11 mouse cellular contexts compared by ENCODE assay signal in the genomic region with DNA sequence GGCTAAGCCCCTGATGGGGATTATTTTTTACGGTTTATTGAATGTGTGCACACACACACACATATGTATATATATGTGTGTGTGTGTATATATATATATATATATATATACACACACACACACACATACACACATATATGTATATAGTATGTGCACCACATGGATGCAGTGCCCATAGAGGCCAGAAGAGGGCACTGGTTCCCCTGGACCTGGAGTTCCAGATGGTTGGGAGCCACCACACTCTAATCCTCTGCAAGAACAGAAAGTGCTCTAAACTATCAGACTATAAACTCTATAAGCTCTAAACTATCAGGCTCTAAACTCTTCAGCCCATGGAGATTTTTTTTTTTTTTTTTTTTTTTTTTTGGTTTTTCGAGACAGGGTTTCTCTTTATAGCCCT. TPM values are rescaled to one million over a fixed set of nuclear protein-coding genes. Genes with fewer than 3 reads are reported as not detected.
DNase-seq lines count a peak whose midpoint lies in the region; ATAC-seq and TF ChIP-seq lines count a peak whose summit lies in the region.
"Had no signal": no experiment of that assay in that cellular context is flagged by ENCODE, and none has a peak within 500 bp of the region (broad histone marks: within the 10 kb centered on the region; RNA-seq: fewer than 3 reads in every experiment).

No protein-coding gene starts in this region.

- no peaks in the 10 kb centered on the region for H3K27me3 ChIP-seq in E14TG2a.4 (ENCODE audit: insufficient read depth, low read length)
- H3K27me3 ChIP-seq in hindbrain, embryonic 15.5 days, result no peaks in the 10 kb centered on the region

- DNase-seq in CD4-positive, CD25-positive, alpha-beta regulatory T cell, adult 2 months (ENCODE audit: low read depth, low spot score), result peak; percentile 34
- no peak for DNase-seq in left cerebral cortex, adult 2 months (ENCODE audit: extremely low spot score in 1 of 2, low spot score in 2 of 2)
- DNase-seq in left cerebral cortex, adult 8-10 months (ENCODE audit: low spot score in 2 of 2), result no peak
- DNase-seq in urinary bladder, postnatal 10 days (ENCODE audit: low spot score), result no peak
- no peak for DNase-seq in spleen, postnatal 4 days (ENCODE audit: low spot score in 2 of 2)
- DNase-seq: thymus, postnatal 36 days had no signal

- no peak overlapping the region for H3K4me3 ChIP-seq in left cerebral cortex, adult 2 months
- H3K4me3 ChIP-seq in E14TG2a.4 (replicated peaks; ENCODE audit: low read length), result no peak overlapping the region
- no peak overlapping the region for H3K4me3 ChIP-seq in hindbrain, embryonic 15.5 days
- H3K4me3 ChIP-seq: erythroblast, embryonic 14.5 days; heart, embryonic 10.5 days had no signal

- TF ChIP-seq CTCF in left cerebral cortex, adult 2 months (IDR thresholded peaks at IDR 0.05), result peak; percentile 40
- TF ChIP-seq CTCF in E14TG2a.4 (conservative IDR thresholded peaks at IDR 0.05; ENCODE audit: low read length), result peak; percentile 59

- H3K9me3 ChIP-seq in E14TG2a.4 (ENCODE audit: low read length), result no peaks in the 10 kb centered on the region
- no peaks in the 10 kb centered on the region for H3K9me3 ChIP-seq in hindbrain, embryonic 15.5 days
- H3K9me3 ChIP-seq: heart, embryonic 10.5 days had no signal

- WGBS in hindbrain, embryonic 15.5 days, result 100% methylated on average over 1 of the region's 2 CpGs

- no peak overlapping the region for H3K27ac ChIP-seq in left cerebral cortex, adult 2 months
- peak overlapping the region; percentile 79 for H3K27ac ChIP-seq in hindbrain, embryonic 15.5 days (replicated peaks)
- H3K27ac ChIP-seq: heart, embryonic 10.5 days had no signal

- intact Hi-C loops in left cerebral cortex, adult 2 months (cut with DNase I), result no loop called here

- no peak overlapping the region for H3K4me2 ChIP-seq in hindbrain, embryonic 15.5 days

- peaks cover 59% of the 10 kb centered on the region for H3K36me3 ChIP-seq in E14TG2a.4 (ENCODE audit: insufficient read depth, low read length)
- H3K36me3 ChIP-seq in hindbrain, embryonic 15.5 days, result peaks cover 10% of the 10 kb centered on the region; the same call in 1 of the 2 replicates

- H3K9ac ChIP-seq in hindbrain, embryonic 15.5 days, result no peak overlapping the region

- peaks cover 94% of the 10 kb centered on the region for H3K4me1 ChIP-seq in E14TG2a.4 (replicated peaks; ENCODE audit: low read depth, low read length)
- peaks cover 49% of the 10 kb centered on the region for H3K4me1 ChIP-seq in hindbrain, embryonic 15.5 days (replicated peaks)

- no peak for ATAC-seq in CD4-positive, CD25-positive, alpha-beta regulatory T cell, adult 4 months
- no peak for ATAC-seq in hindbrain, embryonic 15.5 days (ENCODE audit: low FRiP score, low read depth)

RNA-seq across cellular contexts. Expression of gene Slc6a6, which starts 25.1 kb away (rescaled TPM):
- polyA plus RNA-seq in CD4-positive, CD25-positive, alpha-beta regulatory T cell, adult 4 months (2017; shearing (Covaris generic)), result 10 to 100 TPM; 43.3 to 45.1 TPM
- total RNA-seq in left cerebral cortex, adult 2 months (2021), result 100 to 1,000 TPM; 127 to 147 TPM
- total RNA-seq in left cerebral cortex, adult 8-10 months (2022), result 100 to 1,000 TPM; 154 to 181 (median 168) TPM
- 99.4 and 102 TPM in 2 replicates for polyA plus RNA-seq in hindbrain, embryonic 15.5 days (2015; fragmentation: Nextera tagmentation; extraction: Ambion mirVana)
